Mouse (Mus musculus) liver, adult 2 months (tissue): Measurements from ENCODE around the gene Grk1. TPM values are rescaled to one million over a fixed set of nuclear protein-coding genes. Genes with fewer than 3 reads are reported as not detected.

Experiments used
- DNase-seq: peaks from one replicate; pipeline ENCODE4 v3.0.0-alpha.2; 2011; ENCODE audit warnings: low read depth, low spot score; ENCODE audit errors: extremely low read depth
- H3K27ac ChIP-seq: fragments of 200-500 bp; replicated peaks from 2 replicates; pipeline ENCODE4 v1.5.1; 2012; ENCODE audit warnings: low read depth, mild to moderate bottlenecking, control low read depth, inconsistent platforms, low read length; ENCODE audit not compliant: insufficient read depth
- H3K27me3 ChIP-seq: fragments of 200-500 bp; 2 replicates; pipeline ENCODE4 v1.6.1; 2012; ENCODE audit warnings: mild to moderate bottlenecking, moderate library complexity, low read length, inconsistent platforms; ENCODE audit not compliant: control insufficient read depth, insufficient read depth
- H3K36me3 ChIP-seq: fragments of 200-500 bp; 2 replicates; pipeline ENCODE4 v1.6.1; 2012; ENCODE audit warnings: low read length, inconsistent platforms; ENCODE audit not compliant: control insufficient read depth, insufficient read depth
- H3K4me1 ChIP-seq: fragments of 200-500 bp; 2 replicates; pipeline ENCODE4 v1.6.1; 2011; ENCODE audit warnings: low read length; ENCODE audit not compliant: control insufficient read depth, insufficient read depth
- H3K4me3 ChIP-seq: fragments of 200-500 bp; 2 replicates; pipeline ENCODE4 v1.5.1; 2011; ENCODE audit warnings: low read depth, mild to moderate bottlenecking, control low read depth, low read length, moderate library complexity; ENCODE audit not compliant: insufficient read depth
- H3K79me2 ChIP-seq: fragments of 200-500 bp; 2 replicates; pipeline ENCODE4 v1.6.1; 2012; ENCODE audit warnings: inconsistent platforms, mild to moderate bottlenecking, low read length, moderate library complexity; ENCODE audit not compliant: control insufficient read depth, insufficient read depth
- H3K9ac ChIP-seq: fragments of 200-500 bp; 2 replicates; pipeline ENCODE4 v1.6.1; 2012; ENCODE audit warnings: low read depth, mild to moderate bottlenecking, control low read depth, inconsistent platforms, low read length
- CTCF ChIP-seq: fragments of 200-500 bp; IDR thresholded peaks from 2 replicates; pipeline ENCODE4 v1.5.1; 2011; ENCODE audit warnings: low read depth, low read length, control low read depth
- POLR2A ChIP-seq: fragments of 200-500 bp; IDR thresholded peaks from 2 replicates; pipeline ENCODE4 v1.6.1; 2011; ENCODE audit warnings: low read length, control low read depth; ENCODE audit not compliant: insufficient read depth; ENCODE audit errors: extremely low read depth
- WGBS: fragments of 180-500 bp; shearing (Covaris S2); methylation state at CpG from one replicate; pipeline ENCODE4 v1.1.7; 2018; 5-methylcytosine and 5-hydroxymethylcytosine counted together
- polyA plus RNA-seq: library from polyadenylated mRNA; depleted of rRNA; stranded (reverse); fragments of >200 nt; gene quantifications from 2 replicates; pipeline ENCODE4 v1.2.3, GENCODE M21; 2012
- total RNA-seq: library from RNA; depleted of rRNA; stranded (reverse); fragments of >200 nt; gene quantifications from 2 replicates; pipeline ENCODE4 v1.2.3, GENCODE M21; 2014

Gene Grk1
- total and polyA plus RNA-seq, 2 experiments: not detected

GRCm38 (mm10) chr8:13446456-13446855 is 41.6 kb downstream of the Grk1 start:
- Histone ChIP-seq H3K4me1 (no peaks in the 10 kb centered on the region), H3K27ac (no peak overlapping the region), H3K4me3 (no peak overlapping the region), H3K36me3 (no peaks in the 10 kb centered on the region), H3K27me3 (no peaks in the 10 kb centered on the region), H3K9ac (no peak overlapping the region), H3K79me2 (no peaks in the 10 kb centered on the region)
- TF ChIP-seq POLR2A: no peak
- no peak for TF ChIP-seq CTCF
- DNase-seq: no peak
- 84% methylated on average over 6 of the region's 6 CpGs for WGBS

- no peak overlapping the region for H3K9ac ChIP-seq
- TF ChIP-seq POLR2A: no peak
- TF ChIP-seq CTCF: no peak
These were observed 43.3 kb downstream of the Grk1 start for GRCm38 (mm10) chr8:13448145-13448544.

DNA sequence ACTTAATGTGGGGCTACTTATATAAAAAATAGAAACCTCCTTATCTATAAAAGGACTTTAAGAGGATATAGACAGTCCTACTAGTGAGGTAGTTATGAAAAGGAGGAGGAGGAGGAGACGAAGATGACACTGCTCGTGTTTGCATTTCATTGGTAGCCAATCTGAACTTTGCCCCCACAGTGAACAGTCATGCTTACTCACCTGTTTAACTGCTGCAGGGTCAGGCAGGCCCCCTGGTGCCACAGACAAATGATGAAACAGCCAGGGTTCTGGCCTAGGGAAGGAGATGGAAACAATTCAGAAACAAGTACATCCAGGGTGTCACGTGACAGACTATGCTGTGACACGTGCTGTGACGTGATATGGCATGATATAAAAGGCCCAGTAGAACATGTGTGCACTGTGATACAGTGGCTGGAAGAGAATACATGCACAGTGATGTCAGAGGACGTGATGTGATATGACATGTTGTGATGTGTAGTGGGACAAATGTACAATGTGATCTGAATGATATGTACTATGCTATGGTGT is 46.9 kb downstream of the Grk1 start:
- Histone ChIP-seq H3K4me3 (no peak overlapping the region), H3K4me1 (no peaks in the 10 kb centered on the region), H3K79me2 (no peaks in the 10 kb centered on the region), H3K27ac (no peak overlapping the region), H3K27me3 (no peaks in the 10 kb centered on the region), H3K9ac (no peak overlapping the region), H3K36me3 (no peaks in the 10 kb centered on the region)
- 38% methylated on average over 6 of the region's 6 CpGs for WGBS
- DNase-seq: peak; percentile 48
- TF ChIP-seq POLR2A (no peak), CTCF (no peak)

More at GRCm38 (mm10) chr8:13448145-13448544, 43.3 kb downstream of the Grk1 start:
- Histone ChIP-seq H3K36me3 (no peaks in the 10 kb centered on the region), H3K27ac (no peak overlapping the region), H3K4me1 (no peaks in the 10 kb centered on the region), H3K27me3 (no peaks in the 10 kb centered on the region), H3K79me2 (no peaks in the 10 kb centered on the region), H3K4me3 (no peak overlapping the region)
- WGBS: 52% methylated on average over 4 of the region's 4 CpGs
- DNase-seq: no peak

DNA sequence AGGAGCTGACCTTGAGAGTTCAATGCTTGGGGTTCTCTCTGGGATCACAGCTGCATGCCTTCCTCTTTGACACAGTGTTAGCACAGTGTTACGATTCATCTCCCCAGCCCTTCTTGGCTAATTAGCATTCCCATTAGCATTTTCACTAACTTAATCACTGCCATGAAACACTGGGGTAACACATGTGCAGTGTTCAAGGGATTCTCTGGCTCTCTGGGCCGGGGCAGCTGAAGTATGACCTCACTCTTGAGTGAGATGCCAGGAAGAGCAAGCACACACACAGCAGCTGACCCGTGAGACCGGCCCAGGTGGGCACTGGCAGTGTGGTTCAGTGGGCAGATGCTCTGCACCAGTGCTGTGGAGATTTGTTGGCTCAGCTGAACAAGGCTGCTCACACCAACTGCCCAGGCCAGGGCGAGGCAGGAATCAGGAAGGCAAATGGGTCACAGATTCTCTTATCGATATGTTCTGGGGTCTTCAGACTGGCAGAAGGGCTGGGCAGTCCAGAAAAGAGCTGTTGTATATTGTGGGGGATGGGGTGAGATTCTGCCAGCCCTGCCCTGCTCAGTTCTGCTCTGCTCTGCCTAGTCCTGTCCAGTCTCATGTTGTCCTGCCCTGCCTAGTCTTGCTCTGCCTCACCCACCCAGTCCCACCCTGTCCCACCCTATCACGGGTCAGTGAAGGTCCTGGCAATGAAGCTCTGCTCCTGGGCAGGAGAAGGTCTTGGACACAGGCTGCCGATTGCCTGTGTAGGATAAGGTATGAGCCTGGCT is 49.6 kb downstream of the Grk1 start:
- H3K4me3 ChIP-seq: no peak overlapping the region
- no peak for TF ChIP-seq CTCF
- TF ChIP-seq POLR2A: no peak

GRCm38 (mm10) chr8:13455295-13455694 is 50.4 kb downstream of the Grk1 start:
- H3K4me3 ChIP-seq: no peak overlapping the region
- no peaks in the 10 kb centered on the region for H3K27me3 ChIP-seq
- H3K9ac ChIP-seq: no peak overlapping the region
- TF ChIP-seq CTCF: peak; percentile 96
- no peak for TF ChIP-seq POLR2A
- H3K27ac ChIP-seq: no peak overlapping the region
- H3K36me3 ChIP-seq: no peaks in the 10 kb centered on the region
- H3K79me2 ChIP-seq: no peaks in the 10 kb centered on the region
- WGBS: 10% methylated on average over 2 of the region's 2 CpGs
- DNase-seq: peak; percentile 57
- H3K4me1 ChIP-seq: no peaks in the 10 kb centered on the region

More for the DNA sequence above, 49.6 kb downstream of the Grk1 start:
- Histone ChIP-seq H3K79me2 (no peaks in the 10 kb centered on the region), H3K27ac (no peak overlapping the region), H3K36me3 (no peaks in the 10 kb centered on the region), H3K4me1 (no peaks in the 10 kb centered on the region), H3K27me3 (no peaks in the 10 kb centered on the region), H3K9ac (no peak overlapping the region)
- WGBS: 72% methylated on average over 8 of the region's 8 CpGs
- DNase-seq: no peak

- 97% methylated on average over 4 of the region's 4 CpGs for WGBS
- DNase-seq: no peak
- H3K79me2 ChIP-seq: no peaks in the 10 kb centered on the region
- H3K4me3 ChIP-seq: no peak overlapping the region
- no peaks in the 10 kb centered on the region for H3K27me3 ChIP-seq
- H3K36me3 ChIP-seq: no peaks in the 10 kb centered on the region
- peaks cover 17% of the 10 kb centered on the region for H3K4me1 ChIP-seq
- H3K27ac ChIP-seq: no peak overlapping the region
- TF ChIP-seq CTCF (no peak), POLR2A (no peak)
- no peak overlapping the region for H3K9ac ChIP-seq
These were observed 54.5 kb downstream of the Grk1 start for GRCm38 (mm10) chr8:13459431-13459830.
